Mouse (Mus musculus) spleen, postnatal 14 days (tissue): ENCODE data around the gene Birc6.
"Not testable (repeated sequence)": the region's sequence is repeated elsewhere in the genome, so short reads cannot be mapped to it uniquely, and the experiment has no call there.

ENCODE experiments used
- DNase-seq, 2 experiments: peaks; one replicate each; pipeline ENCODE4 v3.0.0; 2021 to 2022; ENCODE audit warnings: low spot score in 2 of 2

Gene Birc6

DNA sequence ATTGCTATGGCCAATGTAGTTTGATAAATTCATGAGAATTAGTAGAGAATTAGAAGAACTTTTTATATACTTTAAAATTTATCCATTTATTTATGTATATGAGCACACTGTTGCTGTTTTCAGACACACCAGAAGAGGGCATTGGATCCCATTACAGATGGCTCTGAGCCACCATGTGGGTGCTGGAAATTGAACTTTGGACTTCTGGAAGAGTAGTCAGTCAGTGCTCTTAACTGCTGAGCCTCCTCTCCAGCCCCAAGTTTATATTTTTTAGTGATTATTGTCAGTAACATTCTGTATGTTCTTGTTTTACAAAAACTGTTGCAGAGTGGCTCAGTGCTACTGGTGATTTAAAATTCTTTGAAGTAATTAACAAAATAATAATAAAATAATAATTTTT lies 36.1 kb downstream of the Birc6 start:
- DNase-seq, result no peak

DNA sequence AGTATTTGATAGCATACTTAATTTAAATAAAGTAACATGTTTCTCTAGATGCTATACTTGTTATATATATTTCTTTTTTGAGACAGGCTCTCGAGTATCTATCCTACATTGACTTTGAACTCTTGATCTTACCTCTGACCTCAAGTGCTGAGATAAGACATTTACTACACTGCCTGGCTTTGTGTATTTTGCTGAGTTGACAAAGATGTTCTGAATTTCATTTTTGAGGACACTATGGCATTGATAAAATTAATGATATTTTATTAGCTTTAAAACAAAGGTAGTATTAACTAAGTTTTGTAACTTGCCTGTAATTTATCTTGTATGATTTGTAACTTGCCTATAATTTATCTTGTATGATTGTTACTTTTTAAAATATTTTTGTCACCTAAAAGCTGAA lies 41.1 kb downstream of the Birc6 start:
- no peak for DNase-seq

DNA sequence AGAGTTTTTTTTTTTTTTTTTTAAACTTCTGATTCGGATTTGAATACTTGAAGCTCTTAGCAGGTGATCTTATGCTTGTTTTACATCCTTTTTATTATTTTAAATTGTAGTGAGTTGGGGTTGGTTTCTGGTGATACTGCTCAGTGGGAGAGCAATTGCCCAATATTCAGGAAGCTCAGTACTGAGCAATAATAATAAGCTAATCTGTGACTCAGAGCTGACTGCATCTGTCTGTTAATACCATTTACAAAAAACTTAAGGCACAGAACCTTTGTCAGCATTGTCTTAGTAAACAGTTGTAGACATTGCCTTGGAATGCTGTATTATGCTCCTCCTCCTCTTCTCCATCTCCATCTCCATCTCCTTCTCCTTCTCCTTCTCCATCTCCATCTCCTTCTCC lies 42.5 kb downstream of the Birc6 start:
- DNase-seq, result no peak

DNA sequence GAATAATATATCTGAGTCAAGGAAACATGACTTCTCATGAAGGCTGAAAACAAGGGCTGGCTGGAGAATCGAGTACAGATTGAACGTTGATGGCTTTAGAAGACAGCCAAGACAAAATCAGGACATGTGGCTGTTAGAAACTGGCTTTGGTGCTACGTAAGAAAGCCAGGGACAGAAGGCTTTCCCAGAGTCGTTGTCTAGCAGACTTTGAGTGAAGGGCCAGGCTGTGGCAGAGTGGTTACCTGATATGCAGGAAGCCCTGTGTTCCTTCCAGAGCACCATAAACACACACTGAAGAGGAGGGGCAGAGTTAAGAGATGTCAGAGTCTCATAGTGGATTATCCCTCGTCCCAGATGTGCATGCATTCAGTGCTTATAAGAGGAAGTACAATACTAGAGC lies 49.1 kb downstream of the Birc6 start:
- no peak for DNase-seq

DNA sequence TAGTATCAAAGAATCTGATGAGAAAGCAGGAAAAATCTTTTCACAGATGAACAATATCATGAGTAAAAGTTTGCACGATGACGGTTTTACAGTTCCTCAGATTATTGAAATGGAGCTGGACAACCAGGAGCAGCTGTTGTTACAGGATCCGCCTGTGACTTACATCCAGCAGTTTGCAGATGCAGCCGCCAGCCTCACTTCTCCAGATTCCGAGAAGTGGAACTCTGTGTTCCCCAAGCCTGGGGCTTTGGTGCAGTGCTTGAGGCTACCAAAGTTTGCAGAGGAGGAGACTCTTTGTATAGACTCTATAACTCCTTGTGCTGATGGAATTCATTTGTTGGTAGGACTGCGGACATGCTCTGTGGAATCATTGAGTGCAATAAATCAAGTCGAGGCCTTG lies 51.5 kb downstream of the Birc6 start:
- no peak for DNase-seq

DNA sequence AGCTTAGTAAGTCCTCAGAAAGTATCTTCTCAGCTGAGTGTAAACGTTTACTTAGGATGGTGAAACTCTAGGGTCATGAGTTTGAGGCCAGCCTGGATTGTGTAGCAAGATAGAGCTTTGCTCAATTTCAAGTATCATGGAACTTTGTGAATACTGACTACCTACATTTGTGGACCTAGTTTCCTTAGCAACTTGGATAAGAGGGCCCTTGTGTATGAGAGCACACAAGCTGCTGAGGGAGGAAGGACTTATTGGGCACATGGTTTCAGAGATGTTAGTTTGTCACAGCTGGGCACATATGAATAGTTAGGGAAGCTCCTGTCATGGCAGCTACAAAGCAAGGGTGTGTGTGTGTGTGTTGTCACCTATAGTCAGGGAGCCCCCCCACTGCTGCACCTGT lies 52.6 kb downstream of the Birc6 start:
- no peak for DNase-seq

DNA sequence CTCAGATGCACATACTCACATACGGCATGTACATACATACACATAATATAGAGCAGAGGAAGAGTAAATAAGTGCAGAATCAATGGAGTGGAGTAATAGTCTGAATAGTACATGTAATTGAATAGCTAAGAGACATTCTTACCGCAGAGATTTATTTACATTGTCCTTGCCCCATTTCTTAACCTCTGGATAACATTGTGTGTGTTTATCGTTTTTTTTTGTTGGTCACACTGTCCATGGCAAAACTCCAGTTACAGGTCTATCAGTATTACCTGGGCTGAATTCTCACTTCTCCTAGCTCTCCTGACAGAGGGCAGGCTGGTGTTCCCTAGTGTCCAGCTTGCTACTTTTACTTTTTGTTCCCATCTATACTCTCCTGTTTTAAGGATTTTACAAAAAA lies 58.7 kb downstream of the Birc6 start:
- no peak for DNase-seq

DNA sequence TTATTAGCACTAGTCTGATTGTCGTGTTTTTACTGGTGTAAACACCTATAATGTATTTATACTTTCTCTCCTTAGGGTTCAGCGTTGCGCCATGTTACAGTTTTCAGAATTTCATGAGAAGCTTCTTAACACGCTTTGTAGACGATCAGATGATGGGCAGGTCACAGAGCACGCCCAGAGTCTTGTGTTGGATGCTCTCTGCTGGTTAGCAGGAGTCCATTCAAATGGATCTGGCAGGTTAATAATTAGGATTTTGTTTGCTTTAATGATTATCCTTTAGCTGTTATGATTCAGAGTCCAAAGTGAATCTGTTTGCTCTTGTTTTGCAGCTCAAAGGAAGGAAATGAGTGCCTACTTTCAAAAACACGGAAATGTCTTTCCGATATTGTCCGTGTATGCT lies 70.8 kb downstream of the Birc6 start:
- DNase-seq, result no peak

DNA sequence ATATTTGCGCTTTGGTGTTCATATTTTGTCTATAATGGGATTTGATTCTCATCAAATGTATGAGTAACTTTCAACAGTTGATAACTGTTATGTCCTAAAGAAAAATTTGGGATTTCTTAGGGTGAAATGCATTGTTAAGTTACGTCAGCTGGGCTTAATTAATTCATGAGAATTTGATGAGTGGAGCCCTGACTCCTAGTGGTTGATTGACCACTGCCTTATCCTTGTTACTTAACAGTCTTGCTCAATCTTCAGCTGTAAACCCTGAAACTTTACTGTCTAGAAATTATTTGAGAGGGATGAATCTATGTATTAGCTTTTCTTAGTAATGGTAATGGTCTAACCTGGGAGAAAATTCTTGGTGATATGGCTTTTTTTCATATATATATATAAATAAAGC lies 71.3 kb downstream of the Birc6 start:
- no peak for DNase-seq

DNA sequence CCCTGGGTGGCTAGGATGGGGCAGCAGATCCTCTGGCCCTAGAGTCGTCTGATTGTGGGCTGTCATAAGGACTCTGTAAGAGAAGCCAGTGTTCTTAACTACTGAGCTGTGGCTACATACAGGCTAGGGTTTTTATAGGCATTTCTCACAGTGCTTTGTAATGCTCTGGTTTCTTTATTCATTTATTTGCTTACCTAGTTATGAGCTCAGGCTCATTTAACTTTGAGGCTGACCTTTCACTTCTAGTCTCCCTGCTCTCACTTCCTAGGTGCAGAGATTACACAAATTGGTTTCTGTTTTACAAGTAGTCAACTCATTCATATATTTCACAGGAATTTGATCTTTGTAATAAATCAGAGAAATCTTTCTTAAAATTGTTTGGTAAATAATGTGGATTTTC lies 73.1 kb downstream of the Birc6 start:
- DNase-seq, result no peak

DNA sequence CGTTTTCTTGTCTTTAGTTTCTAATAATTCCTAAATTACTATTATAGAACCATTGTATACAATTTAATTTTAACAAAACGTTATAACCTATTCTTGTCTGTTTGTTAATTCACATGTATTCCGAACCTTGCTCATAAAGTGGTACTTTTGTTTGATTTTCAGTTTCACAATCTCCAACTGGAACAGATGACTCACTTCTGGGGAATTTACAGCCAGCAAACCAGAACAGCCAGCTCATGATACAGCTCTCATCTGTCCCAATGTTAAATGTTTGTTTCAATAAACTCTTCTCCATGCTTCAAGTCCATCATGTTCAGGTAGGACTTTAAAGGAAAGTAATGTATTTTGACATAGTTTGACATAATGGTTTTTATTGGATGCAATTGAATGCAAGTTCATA lies 102.7 kb downstream of the Birc6 start:
- DNase-seq, result no peak

DNA sequence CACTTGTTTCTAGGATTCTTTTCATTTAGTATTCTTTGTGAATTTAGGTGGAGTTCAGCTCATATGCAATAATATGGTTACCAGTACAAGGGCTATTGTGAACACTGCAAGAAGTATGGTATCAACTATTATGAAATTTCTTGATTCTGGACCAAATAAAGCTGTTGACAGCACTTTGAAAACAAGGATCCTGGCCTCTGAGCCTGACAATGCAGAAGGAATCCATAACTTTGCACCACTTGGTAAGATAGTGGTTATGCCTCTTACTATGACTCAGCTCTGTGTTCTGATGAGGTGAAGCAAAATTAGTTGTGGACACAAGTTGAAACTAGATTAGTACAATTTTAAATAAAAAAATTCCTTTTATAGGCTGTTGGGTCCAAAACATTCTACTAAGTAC lies 114.3 kb downstream of the Birc6 start:
- no peak for DNase-seq

DNA sequence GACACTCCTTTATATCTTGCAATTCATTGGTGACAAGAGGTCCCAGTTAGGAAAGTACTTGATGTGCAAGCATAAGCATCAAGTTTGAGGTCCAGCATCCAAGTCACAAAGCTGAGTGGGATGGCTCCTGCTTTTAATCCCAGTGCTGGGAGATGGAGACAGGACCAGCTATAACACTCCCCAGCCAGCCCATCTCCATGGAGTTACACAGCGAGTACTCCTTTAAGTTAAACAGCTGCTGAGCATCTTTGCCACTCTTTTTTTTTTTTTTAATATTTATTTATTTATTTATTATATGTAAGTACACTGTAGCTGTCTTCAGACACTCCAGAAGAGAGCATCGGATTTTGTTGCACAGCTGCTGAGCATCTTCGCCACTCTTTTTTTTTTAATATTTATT lies 130.3 kb downstream of the Birc6 start:
- no peak for DNase-seq

DNA sequence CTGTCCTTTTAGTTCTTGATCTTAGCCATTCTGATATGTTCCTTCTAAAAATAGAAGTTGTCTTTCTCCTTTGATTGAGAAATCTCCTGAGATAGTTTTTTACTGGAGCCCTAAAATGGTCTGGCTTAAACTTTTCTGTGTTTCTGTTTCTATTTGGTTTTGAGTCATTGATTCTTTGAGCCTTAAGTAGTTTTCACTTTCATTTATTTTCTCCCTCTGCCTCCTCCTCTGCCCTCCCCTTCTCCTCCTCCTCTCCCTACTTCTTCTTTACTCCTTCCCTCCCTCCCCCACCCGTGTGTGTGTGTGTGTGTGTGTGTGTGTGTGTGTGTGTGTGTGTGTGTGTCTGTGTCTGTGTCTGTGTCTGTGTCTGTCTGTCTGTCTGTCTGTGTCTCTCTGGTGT lies 139.9 kb downstream of the Birc6 start:
- no peak for DNase-seq

DNA sequence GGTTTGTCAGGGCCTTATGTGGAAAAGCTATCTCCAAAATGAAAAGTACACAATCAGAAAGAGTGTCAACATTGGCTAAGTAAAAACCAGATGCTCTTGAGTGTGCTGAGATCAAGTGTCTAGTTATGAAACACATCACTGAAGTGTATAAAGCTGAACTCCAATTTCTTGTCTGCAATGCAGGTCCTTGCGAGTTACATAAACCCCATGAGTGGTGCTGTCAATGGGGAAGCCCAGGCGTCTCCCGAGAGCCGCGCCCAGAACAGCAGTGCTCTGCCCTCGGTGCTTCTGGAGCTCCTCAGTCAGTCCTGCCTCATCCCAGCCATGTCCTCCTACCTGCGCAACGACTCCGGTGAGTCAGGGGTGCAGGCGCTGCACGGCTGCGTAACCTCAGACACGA lies 141.9 kb downstream of the Birc6 start:
- DNase-seq, result no peak

DNA sequence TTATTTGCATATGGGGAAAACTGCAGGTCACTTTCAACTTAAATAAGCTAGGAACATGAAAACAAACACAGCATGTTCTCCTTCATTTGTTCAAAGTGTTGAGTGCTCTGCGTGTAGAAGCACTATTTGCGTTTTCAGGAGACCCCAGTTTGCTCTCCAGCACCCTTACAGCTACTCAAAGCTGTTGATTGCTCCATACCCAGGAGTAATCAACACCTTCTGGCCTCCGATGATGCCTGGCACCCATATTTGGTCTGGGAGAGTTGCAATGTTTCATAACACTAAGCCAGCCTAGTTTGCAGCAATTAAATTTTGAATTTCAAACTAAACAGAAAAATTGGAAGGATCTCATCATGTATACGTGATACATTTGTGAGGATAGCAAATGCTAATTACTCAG lies 144.4 kb downstream of the Birc6 start:
- no peak for DNase-seq

DNA sequence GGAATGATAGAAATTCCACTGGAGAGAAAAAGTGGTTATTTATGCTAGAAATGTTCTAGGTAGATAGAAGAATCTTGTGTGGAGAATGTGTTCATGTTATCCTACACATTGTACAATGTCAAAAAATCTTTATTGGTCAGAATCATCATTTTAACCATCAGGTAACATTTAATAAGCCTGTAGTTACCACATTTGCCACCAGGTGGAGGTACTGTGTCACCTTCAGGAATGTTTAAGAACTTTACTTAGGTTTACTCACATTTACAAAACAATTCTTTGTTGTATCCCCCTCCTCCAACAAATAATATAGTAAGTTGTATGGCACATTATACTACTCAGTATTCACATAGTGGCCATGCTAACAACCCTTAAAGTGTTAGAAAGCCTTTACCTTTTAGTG lies 145.2 kb downstream of the Birc6 start:
- peak in 1 of 2 experiments; percentile 12 for DNase-seq

DNA sequence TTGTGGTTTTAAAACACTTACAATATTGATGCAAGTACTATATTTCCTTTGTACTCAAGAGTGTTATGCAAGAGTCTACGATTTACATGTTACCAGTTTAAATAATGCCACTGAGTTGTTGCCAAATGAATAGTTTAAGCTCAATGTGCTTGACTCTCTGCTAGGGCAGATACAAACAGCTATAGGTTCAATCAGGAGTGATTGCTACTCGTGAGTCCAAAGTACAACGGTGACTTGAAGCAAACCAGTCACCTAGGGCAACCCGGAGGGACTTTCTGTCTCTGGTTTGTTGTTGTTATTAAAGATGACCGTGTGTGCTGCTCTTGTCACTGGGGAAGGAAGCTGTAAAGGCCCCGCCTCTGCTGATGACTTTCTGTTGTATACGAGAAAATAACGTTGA lies 150.0 kb downstream of the Birc6 start:
- DNase-seq, result no peak

DNA sequence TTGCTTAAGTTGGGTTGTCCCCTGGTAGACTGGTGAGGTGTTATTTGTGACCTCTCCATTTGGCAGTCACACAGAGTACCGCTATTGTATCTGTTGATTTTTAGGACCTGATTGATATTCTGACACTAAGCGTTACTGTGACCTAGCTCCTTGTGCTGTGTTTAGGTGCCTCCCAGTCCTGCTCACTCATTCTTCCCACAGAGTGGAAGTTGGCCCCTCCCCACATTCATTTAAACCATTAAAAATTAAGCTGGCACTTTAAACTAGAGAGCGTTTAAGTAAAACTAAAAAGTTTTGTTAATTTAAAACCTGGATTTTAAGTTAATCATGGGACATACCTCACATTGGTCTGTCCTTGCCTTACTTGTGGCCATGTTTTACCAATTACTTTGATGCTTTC lies 156.8 kb downstream of the Birc6 start:
- DNase-seq, result no peak

DNA sequence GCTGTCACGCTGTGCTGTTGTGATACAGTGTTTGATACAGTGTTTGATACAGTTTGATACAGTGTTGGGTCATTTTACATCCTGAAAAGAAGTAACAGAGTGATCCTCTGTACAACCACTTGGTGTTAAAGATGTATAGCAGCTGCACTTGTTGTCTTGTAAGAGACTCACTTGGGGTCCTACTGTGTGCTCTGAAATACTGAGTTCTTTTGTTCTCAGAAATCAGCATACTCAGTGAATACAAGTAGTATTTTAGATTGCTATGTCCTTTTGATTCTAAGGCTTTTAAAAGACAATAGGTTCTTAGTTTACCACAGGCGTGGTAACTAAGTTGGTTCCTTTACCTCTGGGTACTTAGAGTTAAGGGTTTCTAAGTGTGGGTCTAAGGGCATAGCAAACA lies 160.5 kb downstream of the Birc6 start:
- DNase-seq, result no peak

DNA sequence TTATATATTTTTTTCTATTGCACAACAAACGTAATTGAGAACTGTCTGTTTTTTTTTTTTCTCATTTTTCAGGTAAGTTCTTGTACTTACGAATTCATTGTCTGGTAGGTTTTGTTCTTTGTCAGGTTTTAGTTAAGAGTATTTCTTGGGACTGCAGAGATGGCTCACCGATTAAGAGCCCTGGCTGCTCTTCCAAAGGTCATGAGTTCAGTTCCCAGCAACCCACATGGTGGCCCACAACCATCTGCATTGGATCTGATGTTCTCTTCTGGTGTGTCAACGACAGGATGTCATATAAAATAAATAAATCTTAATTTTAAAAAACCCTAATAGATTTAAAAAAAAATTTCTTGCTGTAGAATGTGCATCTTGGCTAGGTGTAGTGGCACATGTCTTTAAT lies 161.3 kb downstream of the Birc6 start:
- DNase-seq, result no peak

DNA sequence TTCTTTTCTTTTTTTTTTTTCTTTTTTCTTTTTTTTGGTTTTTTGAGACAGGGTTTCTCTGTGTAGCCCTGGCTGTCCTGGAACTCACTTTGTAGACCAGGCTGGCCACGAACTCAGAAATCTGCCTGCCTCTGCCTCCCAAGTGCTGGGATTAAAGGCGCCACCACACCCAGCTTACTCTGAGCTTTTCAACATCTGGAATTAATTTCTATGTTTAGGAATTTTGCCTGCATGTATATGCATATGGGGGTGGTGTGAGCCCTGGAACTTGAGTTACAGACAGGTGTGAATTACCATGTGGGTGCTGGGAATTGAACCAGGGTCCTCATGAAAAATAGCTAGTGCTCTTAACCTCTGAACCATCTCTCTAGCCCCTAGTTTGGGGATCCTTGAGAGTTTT lies 173.6 kb downstream of the Birc6 start:
- not testable (repeated sequence) for DNase-seq

DNA sequence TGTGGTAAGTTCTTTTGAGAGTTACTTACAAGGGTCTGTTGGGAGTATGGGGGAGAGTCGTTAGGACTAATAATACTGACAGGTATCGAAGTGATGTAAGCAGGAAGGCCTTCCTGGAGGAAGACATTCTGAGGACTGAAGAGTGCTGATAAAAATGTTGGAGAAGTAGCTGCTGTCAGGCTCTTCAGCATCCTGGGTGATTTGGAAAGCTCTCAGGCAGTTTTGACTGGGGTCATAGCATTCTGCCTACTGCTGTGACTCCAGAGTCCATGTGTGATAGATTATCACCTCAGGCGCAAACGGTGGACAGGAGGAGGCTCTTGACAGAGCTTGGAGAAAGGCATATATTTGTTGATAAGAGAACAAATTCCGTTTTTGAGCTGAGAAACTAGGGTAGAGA lies 177.4 kb downstream of the Birc6 start:
- DNase-seq, result no peak

DNA sequence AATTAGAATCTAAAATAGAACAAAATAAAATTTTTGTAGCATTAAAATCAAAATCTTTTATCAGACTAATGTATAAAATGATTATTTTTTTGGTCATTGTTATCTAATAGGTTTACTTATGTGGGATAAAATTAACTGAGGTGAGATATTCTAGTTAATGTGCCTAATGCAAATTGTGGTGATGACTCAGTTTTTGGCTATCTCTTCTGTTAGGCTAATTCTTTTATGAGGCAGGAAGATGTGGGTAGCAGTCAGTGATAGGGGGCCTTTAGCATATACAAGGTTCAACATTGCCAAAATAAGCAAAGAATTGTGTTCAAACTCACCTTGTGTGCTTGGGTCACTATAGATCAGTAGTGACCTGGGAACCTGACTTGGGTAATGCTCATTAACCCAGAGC lies 178.5 kb downstream of the Birc6 start:
- no peak for DNase-seq

DNA sequence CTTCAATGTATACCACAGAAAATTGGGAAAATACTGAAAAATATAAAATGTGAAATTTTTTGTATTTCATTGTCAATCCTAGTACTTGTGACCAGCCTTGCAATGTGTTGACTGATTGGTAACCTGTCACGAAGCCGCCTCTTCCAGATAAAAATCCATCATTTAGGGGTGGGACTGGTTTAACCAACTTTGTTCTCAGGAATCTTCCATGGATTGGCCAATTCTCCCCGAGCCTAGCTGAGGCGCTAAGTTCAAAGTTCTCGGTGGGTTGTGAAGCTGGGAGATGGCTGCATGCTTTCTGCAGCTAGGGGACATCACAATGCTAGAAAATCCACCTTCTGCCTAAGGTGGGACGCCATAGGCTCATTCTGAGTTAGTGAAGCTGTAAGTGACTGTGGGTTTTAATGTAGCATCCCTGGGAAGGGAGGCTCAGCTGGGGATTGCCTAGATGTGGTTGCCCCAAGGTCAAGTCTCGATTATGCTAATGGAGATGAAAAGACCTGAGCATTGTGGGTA lies 179.6 kb downstream of the Birc6 start:
- DNase-seq, result no peak
